Mouse (Mus musculus) cerebellum, adult 8-10 months (tissue): ENCODE results near the gene Ccdc174.
"Not testable (repeated sequence)": the region's sequence is repeated elsewhere in the genome, so short reads cannot be mapped to it uniquely, and the experiment has no call there.

Experiments used
- DNase-seq: peaks from one replicate; pipeline ENCODE4 v3.0.0; 2022

The Ccdc174 gene

GRCm38 (mm10) chr6:91877885-91878651, at the start of gene Ccdc174:
TSS of gene Ccdc174 (plus strand) at chr6:91878053.
- peak; percentile 91 for DNase-seq

- DNase-seq: no peak
These were observed 44.9 kb upstream of the Ccdc174 start for GRCm38 (mm10) chr6:91832863-91833440.

GRCm38 (mm10) chr6:91839010-91839871, 38.6 kb upstream of the Ccdc174 start:
- DNase-seq: no peak

GRCm38 (mm10) chr6:91842897-91843627, 34.8 kb upstream of the Ccdc174 start:
- DNase-seq: peak; percentile 14

GRCm38 (mm10) chr6:91843628-91844153, 34.2 kb upstream of the Ccdc174 start:
- no peak for DNase-seq

- DNase-seq: peak; percentile 21
These were observed 25.3 kb upstream of the Ccdc174 start for GRCm38 (mm10) chr6:91852550-91852949.

GRCm38 (mm10) chr6:91858339-91858738, 19.5 kb upstream of the Ccdc174 start:
- DNase-seq: no peak

- no peak for DNase-seq
These were observed 15.0 kb upstream of the Ccdc174 start for GRCm38 (mm10) chr6:91862848-91863247.

GRCm38 (mm10) chr6:91864595-91864994, 13.3 kb upstream of the Ccdc174 start:
- no peak for DNase-seq

GRCm38 (mm10) chr6:91865601-91866000, 12.3 kb upstream of the Ccdc174 start:
- DNase-seq: no peak

GRCm38 (mm10) chr6:91868091-91868490, 9.8 kb upstream of the Ccdc174 start:
- no peak for DNase-seq

- DNase-seq: no peak
These were observed 5.1 kb upstream of the Ccdc174 start for GRCm38 (mm10) chr6:91872781-91873180.

GRCm38 (mm10) chr6:91883859-91884258, 6.0 kb downstream of the Ccdc174 start:
- no peak for DNase-seq

- DNase-seq: no peak
These were observed 11.5 kb downstream of the Ccdc174 start for GRCm38 (mm10) chr6:91889255-91889906.

GRCm38 (mm10) chr6:91890615-91891014, 12.8 kb downstream of the Ccdc174 start:
- no peak for DNase-seq

- no peak for DNase-seq
These were observed 13.9 kb downstream of the Ccdc174 start for GRCm38 (mm10) chr6:91891776-91892175.

GRCm38 (mm10) chr6:91896783-91897182, 18.9 kb downstream of the Ccdc174 start:
- no peak for DNase-seq

- DNase-seq: peak; percentile 56
These were observed 23.7 kb downstream of the Ccdc174 start for GRCm38 (mm10) chr6:91901505-91901904.

GRCm38 (mm10) chr6:91902509-91902908, 24.7 kb downstream of the Ccdc174 start, which contains the start of gene 4930590J08Rik:
TSS of gene 4930590J08Rik (plus strand) at chr6:91902809.
- DNase-seq: not testable (repeated sequence)

- DNase-seq: no peak
These were observed 36.2 kb downstream of the Ccdc174 start for GRCm38 (mm10) chr6:91914011-91914410.

- DNase-seq: no peak
These were observed 39.4 kb downstream of the Ccdc174 start for GRCm38 (mm10) chr6:91917286-91917685.

- DNase-seq: no peak
These were observed 39.9 kb downstream of the Ccdc174 start for GRCm38 (mm10) chr6:91917716-91918115.
